24 mouse cellular contexts compared by ENCODE assay signal in genomic region chr14:28099084-28099483, GRCm38 (mm10).
"Had no signal": no experiment of that assay in that cellular context is flagged by ENCODE, and none has a peak within 500 bp of the region (broad histone marks: within the 10 kb centered on the region; RNA-seq: fewer than 3 reads in every experiment).

No protein-coding gene starts in this region.

- H3K4me3 ChIP-seq: forebrain, embryonic 15.5 days; heart, adult 2 months; heart, embryonic 13.5 days; heart, embryonic 15.5 days; hindbrain, embryonic 13.5 days; hindbrain, embryonic 15.5 days; layer of hippocampus, adult 2 months; left cerebral cortex, adult 2 months; limb, embryonic 10.5 days; limb, embryonic 12.5 days; liver, embryonic 13.5 days; liver, embryonic 15.5 days had no signal

- DNase-seq: forebrain, postnatal 0 days; gastrocnemius, postnatal 14 days; gastrocnemius, postnatal 36 days; heart, adult 11 months; heart, adult 2 months; heart, postnatal 14 days; heart, postnatal 36 days; kidney, postnatal 36 days; liver; liver, embryonic 13.5 days; liver, postnatal 0 days had no signal

- H3K9ac ChIP-seq: forebrain, embryonic 15.5 days; forebrain, postnatal 0 days; heart, embryonic 13.5 days; heart, embryonic 15.5 days; hindbrain, embryonic 13.5 days; hindbrain, embryonic 15.5 days; limb, embryonic 12.5 days; liver, embryonic 13.5 days; liver, embryonic 15.5 days; liver, postnatal 0 days had no signal

- H3K36me3 ChIP-seq: forebrain, embryonic 15.5 days; heart, embryonic 13.5 days; heart, embryonic 15.5 days; hindbrain, embryonic 15.5 days; limb, embryonic 10.5 days; limb, embryonic 12.5 days; liver, embryonic 13.5 days; liver, embryonic 15.5 days had no signal

- H3K4me1 ChIP-seq: forebrain, embryonic 15.5 days; heart, embryonic 13.5 days; heart, embryonic 15.5 days; hindbrain, embryonic 13.5 days; hindbrain, embryonic 15.5 days; liver, embryonic 13.5 days; liver, embryonic 15.5 days had no signal

- ATAC-seq: forebrain, embryonic 15.5 days; forebrain, postnatal 0 days; hindbrain, postnatal 0 days; liver, postnatal 0 days had no signal

- H3K9me3 ChIP-seq: forebrain, embryonic 15.5 days; heart, embryonic 13.5 days; heart, embryonic 15.5 days; hindbrain, embryonic 13.5 days; hindbrain, embryonic 15.5 days; limb, embryonic 10.5 days; limb, embryonic 12.5 days; liver, embryonic 13.5 days; liver, embryonic 15.5 days had no signal

- H3K27ac ChIP-seq: forebrain, embryonic 15.5 days; heart, adult 2 months; heart, embryonic 13.5 days; heart, embryonic 15.5 days; hindbrain, embryonic 13.5 days; hindbrain, embryonic 15.5 days; hindbrain, postnatal 0 days; layer of hippocampus, adult 2 months; left cerebral cortex, adult 2 months; limb, embryonic 10.5 days; limb, embryonic 12.5 days; liver, embryonic 13.5 days; liver, embryonic 15.5 days had no signal

- H3K27me3 ChIP-seq: forebrain, embryonic 15.5 days; heart, embryonic 13.5 days; heart, embryonic 15.5 days; hindbrain, embryonic 13.5 days; hindbrain, embryonic 15.5 days; limb, embryonic 12.5 days; liver, embryonic 13.5 days; liver, embryonic 15.5 days had no signal

- H3K4me2 ChIP-seq: forebrain, embryonic 15.5 days; heart, embryonic 11.5 days; heart, embryonic 13.5 days; heart, embryonic 15.5 days; hindbrain, embryonic 13.5 days; hindbrain, embryonic 15.5 days; limb, embryonic 12.5 days; liver, embryonic 11.5 days; liver, embryonic 13.5 days; liver, embryonic 15.5 days had no signal
